Mouse (Mus musculus): ENCODE measurements around the gene Mrap2. TPM values are rescaled to one million over a fixed set of nuclear protein-coding genes. Genes with fewer than 3 reads are reported as not detected.

Mrap2 gene
- polyA plus RNA-seq, 1 experiment from 2014 or later, result not detected

Other genes with a start within 250 kb of the Mrap2 start
- 0.90 and 1.2 TPM in 2 replicates for gene Ripply2, start 128.8 kb upstream of the Mrap2 start, polyA plus RNA-seq (2015; fragmentation: Nextera tagmentation; extraction: Ambion mirVana)
- 46.6 and 47.3 TPM in 2 replicates for gene Cyb5r4, start 122.3 kb upstream of the Mrap2 start, polyA plus RNA-seq (2015; fragmentation: Nextera tagmentation; extraction: Ambion mirVana)
- gene Cep162, start 111.2 kb downstream of the Mrap2 start, polyA plus RNA-seq (2015; fragmentation: Nextera tagmentation; extraction: Ambion mirVana), result 3.6 and 3.7 TPM in 2 replicates

Data from heart, embryonic 13.5 days (tissue).